Mouse (Mus musculus) kidney, postnatal 4 days (tissue): ENCODE results near the gene Nectin2.
A peak's percentile ranks its signal among the peaks of the same experiment; 100 is the strongest.

Source experiments
- DNase-seq, 2 experiments: peaks; one replicate each; pipeline ENCODE4 v3.0.0; 2021; ENCODE audit warnings: mixed read lengths in 2 of 2

The Nectin2 gene

GRCm38 (mm10) chr7:19686521-19686920 is 63.8 kb downstream of the Nectin2 start:
- no peak for DNase-seq

DNA sequence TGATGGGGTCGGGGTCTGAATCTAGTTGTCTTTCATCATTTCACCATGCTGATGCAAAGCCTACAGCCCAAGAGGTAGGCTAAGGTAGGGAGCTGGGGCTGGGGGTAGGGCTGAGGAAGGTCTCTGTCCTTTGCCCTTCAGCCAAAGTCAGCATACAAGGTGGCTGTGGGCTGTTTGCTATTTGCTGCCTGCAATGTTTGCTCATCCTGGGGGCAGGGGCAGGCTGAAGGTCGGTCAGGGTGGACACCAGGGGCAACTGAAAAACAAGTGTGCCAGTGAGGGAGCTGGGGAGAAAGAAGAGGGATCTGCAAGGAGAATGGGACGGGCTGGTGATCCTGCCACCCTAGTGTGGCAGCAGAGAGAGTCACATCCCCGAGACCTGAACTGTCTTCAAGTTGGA is 64.9 kb downstream of the Nectin2 start:
- no peak for DNase-seq

DNA sequence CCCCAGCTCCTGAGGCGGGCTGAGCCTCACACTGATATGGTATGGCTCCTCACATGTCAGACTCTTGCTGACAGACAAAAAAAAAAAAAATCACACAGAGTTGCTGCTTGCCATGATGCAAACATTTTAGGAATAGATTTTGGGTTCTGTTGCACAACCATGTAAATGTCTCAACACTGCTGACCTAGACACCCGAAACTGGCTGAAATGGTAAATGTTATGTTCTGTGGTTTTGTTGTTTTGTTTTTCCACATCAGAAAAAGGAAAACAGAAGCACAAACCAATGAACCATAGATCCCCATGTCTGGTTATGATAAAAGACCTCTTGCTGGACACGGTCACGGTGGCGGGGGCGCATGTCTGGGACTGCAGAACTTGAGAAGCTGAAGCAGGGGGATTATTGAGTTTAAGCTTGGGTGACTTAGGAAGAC is 66.5 kb downstream of the Nectin2 start:
- no peak for DNase-seq

DNA sequence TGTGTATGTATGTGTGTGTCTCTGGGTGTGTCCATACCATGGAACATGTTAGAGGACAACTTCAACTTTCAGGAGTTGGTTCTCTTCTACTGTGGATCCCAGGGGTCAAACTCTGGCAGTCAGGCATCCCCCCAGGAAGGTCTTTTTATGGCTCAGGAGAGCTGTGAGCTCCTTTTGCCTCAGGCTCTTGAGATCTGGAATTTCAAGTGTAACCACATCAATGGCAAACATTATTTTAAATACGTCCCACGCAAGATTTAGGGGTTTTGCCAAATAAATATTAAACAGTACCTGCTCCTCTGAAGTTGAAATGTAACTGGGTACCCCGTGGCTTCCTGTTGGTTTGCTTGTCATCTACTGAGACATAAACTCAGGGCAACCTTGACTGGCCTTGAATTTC is 67.3 kb downstream of the Nectin2 start:
- DNase-seq: no peak

GRCm38 (mm10) chr7:19681202-19681694 is 69.0 kb downstream of the Nectin2 start, which contains the start of the genes Gm44805 and Apoc4:
Gene Gm44805, minus strand, starts transcription at chr7:19681423.
Gene Apoc4, minus strand, starts transcription at chr7:19681479.
- no peak for DNase-seq

- DNase-seq: no peak
Measured at GRCm38 (mm10) chr7:19680702-19681101, 69.6 kb downstream of the Nectin2 start.

GRCm38 (mm10) chr7:19678901-19679300 is 71.4 kb downstream of the Nectin2 start:
- no peak for DNase-seq

- DNase-seq: no peak
Measured at GRCm38 (mm10) chr7:19677872-19678271, 72.4 kb downstream of the Nectin2 start, which contains the start of gene Apoc2. Gene Apoc2, minus strand, starts transcription at chr7:19677941.

GRCm38 (mm10) chr7:19676662-19677061 is 73.6 kb downstream of the Nectin2 start:
- DNase-seq: no peak

GRCm38 (mm10) chr7:19675824-19676223 is 74.5 kb downstream of the Nectin2 start:
- DNase-seq: no peak

- DNase-seq: no peak
Measured at GRCm38 (mm10) chr7:19673083-19673699, 77.1 kb downstream of the Nectin2 start.

- DNase-seq: no peak
Measured at GRCm38 (mm10) chr7:19671511-19671910, 78.8 kb downstream of the Nectin2 start.

DNA sequence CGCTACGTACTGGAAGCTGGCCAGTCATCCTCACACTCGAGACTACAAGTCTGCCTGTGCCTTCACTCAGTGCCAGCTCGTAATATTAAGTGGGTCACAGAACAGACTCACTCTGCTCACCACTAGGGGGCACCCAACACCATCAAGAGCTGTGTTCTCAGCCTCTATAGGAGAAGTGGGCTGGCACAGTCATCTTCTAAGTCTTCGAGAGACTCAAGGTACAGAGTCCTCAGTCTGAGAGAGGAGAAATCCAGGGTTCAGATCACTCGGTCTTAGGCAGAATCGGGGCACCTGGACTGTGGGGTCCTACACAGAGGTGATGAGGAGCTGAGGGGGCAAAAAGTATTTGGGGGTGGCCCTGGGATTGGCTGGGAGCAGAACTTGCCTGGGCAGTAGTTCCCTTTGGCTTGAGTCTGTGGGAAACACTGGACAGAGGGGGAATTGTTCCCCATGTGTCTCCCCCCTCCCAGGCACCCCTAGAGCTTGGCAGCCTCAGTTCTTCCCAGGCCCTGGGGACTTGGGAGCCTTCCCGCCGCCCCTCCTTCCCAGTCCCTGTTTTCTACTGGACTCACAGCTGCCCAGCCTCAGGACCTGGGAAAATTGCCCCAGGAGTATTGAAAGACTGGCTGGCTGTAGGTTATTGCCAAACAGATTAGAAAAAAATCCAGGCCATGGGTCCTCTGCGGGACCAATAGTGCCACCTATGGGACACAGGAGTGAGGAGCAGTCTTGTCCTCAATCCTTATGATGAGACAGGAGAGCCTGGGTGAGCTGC is 81.1 kb downstream of the Nectin2 start:
- peak; percentile 93 to 95 for DNase-seq

DNA sequence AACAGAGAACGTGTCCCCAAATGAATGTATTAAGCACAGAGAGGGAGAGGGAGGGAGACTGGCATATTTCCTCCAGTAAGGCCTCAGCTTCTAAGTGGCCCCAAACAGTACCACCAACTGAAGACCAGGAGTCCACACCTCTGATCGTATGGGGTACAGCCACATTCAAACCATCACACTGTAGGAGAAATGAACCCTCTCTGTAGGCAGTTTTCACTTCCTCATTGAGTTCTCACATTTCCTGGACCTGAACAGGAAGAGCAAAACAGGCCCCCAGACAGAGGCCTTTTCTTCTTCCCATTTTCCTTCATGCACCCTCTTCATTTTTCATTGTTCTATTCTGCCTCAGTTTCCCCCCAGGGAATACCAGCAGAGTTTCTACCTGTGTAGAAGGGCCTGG is 82.8 kb downstream of the Nectin2 start:
- DNase-seq: no peak

- peak in 1 of 2 experiments; percentile 32 for DNase-seq
Measured at GRCm38 (mm10) chr7:19666750-19667149, 83.5 kb downstream of the Nectin2 start.
